Mouse (Mus musculus) myocyte (in vitro differentiated cells): ENCODE data around the gene Cdk5rap2.
A peak's percentile ranks its signal among the peaks of the same experiment; 100 is the strongest.

Experiments
- POLR2A ChIP-seq: IDR thresholded peaks from one replicate; pipeline ENCODE4 v1.6.1; 2011; ENCODE audit warnings: low read depth, mild to moderate bottlenecking, control low read depth, moderate library complexity; ENCODE audit not compliant: insufficient read length
- REST ChIP-seq: IDR thresholded peaks from one replicate; pipeline ENCODE4 v1.6.1; 2011; ENCODE audit warnings: mild to moderate bottlenecking, control low read depth, moderate library complexity; ENCODE audit not compliant: insufficient read depth, insufficient read length
- SRF ChIP-seq: IDR thresholded peaks from one replicate; pipeline ENCODE4 v1.6.1; 2011; ENCODE audit warnings: low read depth; ENCODE audit not compliant: control insufficient read depth, insufficient read length
- TCF12 ChIP-seq: IDR thresholded peaks from one replicate; pipeline ENCODE4 v1.6.1; 2011; ENCODE audit warnings: mild to moderate bottlenecking, control low read depth; ENCODE audit not compliant: poor library complexity, insufficient read depth, severe bottlenecking
- TCF3 ChIP-seq: IDR thresholded peaks from one replicate; pipeline ENCODE4 v1.6.1; 2011; ENCODE audit warnings: low read depth, control low read depth; ENCODE audit not compliant: insufficient read length
- USF1 ChIP-seq: IDR thresholded peaks from one replicate; pipeline ENCODE4 v1.6.1; 2011; ENCODE audit warnings: low read depth, mild to moderate bottlenecking, control low read depth, moderate library complexity

DNA sequence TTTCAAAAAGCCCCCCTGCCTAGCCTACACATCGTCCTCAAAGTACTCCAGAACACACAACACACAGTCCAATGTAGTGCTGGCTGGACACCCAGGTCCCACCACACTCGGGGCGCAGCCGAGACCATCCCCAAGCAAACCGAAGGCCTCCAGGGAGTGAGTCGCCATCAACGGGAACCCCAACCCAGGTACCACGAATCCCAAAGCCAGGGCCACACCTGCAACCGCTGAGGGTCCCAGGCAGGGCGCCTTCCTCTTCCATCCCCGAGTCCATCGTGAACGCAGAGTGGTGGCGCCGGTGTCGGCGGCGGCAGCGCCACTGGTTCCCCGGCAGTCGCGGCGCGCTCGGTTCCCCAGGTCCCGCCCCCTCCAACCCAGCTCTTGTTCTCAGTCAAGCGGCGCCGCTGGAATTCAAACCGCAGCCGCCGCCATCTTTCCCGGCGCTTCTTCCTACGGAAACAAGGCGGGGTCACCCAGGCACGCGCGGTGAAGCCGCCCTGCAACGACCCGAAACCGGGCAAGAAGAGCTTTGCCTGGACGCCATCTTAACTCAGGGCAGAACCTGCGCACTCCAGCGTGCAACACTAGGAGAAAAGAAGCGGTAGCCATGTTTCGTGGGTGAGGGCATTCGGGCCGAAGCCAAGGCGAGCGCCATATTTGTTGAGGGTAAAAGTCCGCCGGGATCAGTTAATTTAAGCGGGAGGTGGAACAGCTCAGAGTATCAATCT lies at the start of gene Cdk5rap2:
- TF ChIP-seq POLR2A: peak; percentile 84
- no peak for TF ChIP-seq USF1
- no peak for TF ChIP-seq TCF3
- no peak for TF ChIP-seq REST
- no peak for TF ChIP-seq TCF12
- TF ChIP-seq SRF: no peak
